Mouse (Mus musculus): Measurements from ENCODE around the gene Col9a2. TPM values are rescaled to one million over a fixed set of nuclear protein-coding genes. Genes with fewer than 3 reads are reported as not detected.

The Col9a2 gene
- polyA plus RNA-seq (2016; fragmentation: Nextera tagmentation; extraction: Ambion mirVana): 2.7 and 3.7 TPM in 2 replicates

DNA sequence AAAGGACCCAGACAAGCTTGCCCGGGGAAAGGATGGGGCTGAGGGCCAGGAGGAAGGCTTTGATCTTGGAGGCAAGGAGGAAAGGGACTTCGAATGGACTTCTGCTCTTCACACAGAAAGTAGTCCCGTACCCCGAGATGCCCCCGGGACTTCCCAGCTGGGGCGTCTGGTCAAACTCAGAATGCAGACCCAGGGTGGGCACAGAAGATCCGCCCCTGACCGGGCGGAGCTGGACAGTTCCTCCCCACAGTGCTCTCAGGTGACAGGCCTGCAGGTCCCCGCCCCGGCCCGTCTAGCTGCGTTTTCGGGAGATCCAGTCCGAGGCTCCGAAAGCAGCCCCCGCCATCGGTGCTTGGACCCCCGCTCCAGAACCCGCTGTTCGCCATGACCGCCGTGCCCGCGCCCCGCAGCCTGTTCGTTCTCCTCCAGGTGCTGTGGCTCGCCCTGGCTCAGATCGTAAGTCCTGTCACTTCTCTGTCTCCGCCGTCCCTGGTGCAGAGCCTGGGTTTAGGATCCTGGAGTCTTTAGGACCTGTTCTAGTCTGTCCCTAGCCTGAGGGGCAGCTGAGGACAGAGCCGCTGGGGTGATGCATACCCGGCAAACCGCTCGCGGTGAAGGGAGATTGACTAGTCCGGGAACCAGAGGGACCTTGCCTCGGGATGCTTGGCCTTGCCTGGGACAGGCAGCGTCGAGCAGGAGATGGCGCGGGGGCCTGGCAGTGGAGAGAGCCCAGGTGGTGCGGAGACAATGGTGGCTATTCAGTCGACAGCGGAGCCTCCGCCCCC lies at the start of gene Col9a2:
Col9a2 (plus strand) TSS at position 55 of the 785 bp plus-strand sequence.
- ATAC-seq: no peak
- Histone ChIP-seq H3K4me1 (0 out of 2 replicates have a peak, but pooled peaks cover 3% of the 10 kb centered on the region), H3K4me2 (peak within 1 kb of the TSS; percentile 60), H3K27ac (no peak within 1 kb of the TSS), H3K4me3 (peak within 1 kb of the TSS; percentile 40), H3K9ac (0 out of 2 replicates have a peak within 1 kb of the TSS, but pooled peaks have one; percentile 39), H3K36me3 (no peaks in the 10 kb centered on the region), H3K27me3 (replicated peaks) (peaks cover 47% of the 10 kb centered on the region), H3K9me3 (replicated peaks) (no peaks in the 10 kb centered on the region)
- 5% methylated on average over 46 of the region's 46 CpGs for WGBS (ENCODE audit: insufficient replicate concordance)

DNA sequence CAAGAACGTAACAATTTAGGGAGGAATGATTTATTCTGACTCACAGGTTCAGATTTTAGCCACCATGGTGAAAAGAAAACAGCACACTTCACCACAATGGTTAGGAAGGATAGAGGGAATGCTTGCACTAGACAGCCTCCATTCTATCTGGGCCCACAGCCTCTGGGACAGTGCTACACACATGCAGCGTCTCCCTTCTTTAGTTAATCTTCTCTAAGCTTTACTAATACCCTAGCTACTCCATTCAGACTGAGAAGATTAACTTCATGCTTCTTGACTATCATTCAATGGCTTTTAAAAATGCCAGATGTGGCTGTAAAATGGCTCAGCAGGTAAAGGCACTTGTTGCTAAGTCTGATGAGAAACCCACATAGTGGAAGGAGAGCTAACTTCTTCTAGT lies 46.9 kb upstream of the Col9a2 start:
- H3K4me3 ChIP-seq: no peak overlapping the region
- H3K36me3 ChIP-seq: peaks cover 28% of the 10 kb centered on the region
- 84% methylated on average over 2 of the region's 2 CpGs for WGBS (ENCODE audit: insufficient replicate concordance)
- no peak overlapping the region for H3K9ac ChIP-seq
- no peaks in the 10 kb centered on the region for H3K27me3 ChIP-seq (replicated peaks)
- H3K9me3 ChIP-seq (replicated peaks): peaks cover 9% of the 10 kb centered on the region; the same call in 1 of the 2 replicates
- peaks cover 36% of the 10 kb centered on the region for H3K4me1 ChIP-seq
- no peak overlapping the region for H3K4me2 ChIP-seq
- H3K27ac ChIP-seq: no peak overlapping the region
- ATAC-seq: no peak

GRCm38 (mm10) chr4:120993025-120993424 lies 46.2 kb upstream of the Col9a2 start:
- Histone ChIP-seq H3K9ac (no peak overlapping the region), H3K9me3 (replicated peaks) (peaks cover 9% of the 10 kb centered on the region; the same call in 1 of the 2 replicates), H3K36me3 (peaks cover 28% of the 10 kb centered on the region), H3K4me3 (no peak overlapping the region), H3K4me2 (no peak overlapping the region), H3K4me1 (peaks cover 37% of the 10 kb centered on the region), H3K27me3 (replicated peaks) (no peaks in the 10 kb centered on the region), H3K27ac (no peak overlapping the region)
- no peak for ATAC-seq
- WGBS (ENCODE audit: insufficient replicate concordance): 73% methylated on average over 1 of the region's 1 CpGs

GRCm38 (mm10) chr4:120995911-120996310 lies 43.3 kb upstream of the Col9a2 start:
- Histone ChIP-seq H3K27me3 (replicated peaks) (no peaks in the 10 kb centered on the region), H3K9ac (no peak overlapping the region), H3K4me2 (no peak overlapping the region), H3K9me3 (replicated peaks) (no peaks in the 10 kb centered on the region), H3K4me3 (no peak overlapping the region), H3K27ac (no peak overlapping the region), H3K36me3 (peaks cover 5% of the 10 kb centered on the region; the same call in 1 of the 2 replicates), H3K4me1 (peaks cover 57% of the 10 kb centered on the region)
- no peak for ATAC-seq
- 60% methylated on average over 1 of the region's 1 CpGs for WGBS (ENCODE audit: insufficient replicate concordance)

DNA sequence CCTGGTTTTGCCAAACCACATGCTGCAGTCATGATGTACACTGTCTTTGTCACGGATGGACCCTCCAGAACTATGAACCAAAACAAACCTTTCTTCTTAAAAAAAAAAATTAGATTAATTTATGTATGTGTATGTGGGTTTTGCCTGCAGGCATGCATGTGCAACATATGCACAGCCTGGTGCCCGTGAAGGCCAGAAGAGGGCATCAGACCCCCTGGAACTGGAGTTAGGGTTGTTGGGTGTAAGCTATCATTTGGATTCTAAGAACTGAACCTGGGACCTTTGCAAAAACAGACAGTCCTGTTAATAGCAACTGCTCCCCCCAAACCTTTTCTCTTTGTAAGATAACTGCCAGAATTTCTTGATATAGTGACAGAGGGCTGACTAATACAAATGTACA lies 38.1 kb upstream of the Col9a2 start:
- 72% methylated on average over 2 of the region's 2 CpGs for WGBS (ENCODE audit: insufficient replicate concordance)
- no peaks in the 10 kb centered on the region for H3K27me3 ChIP-seq (replicated peaks)
- no peak for ATAC-seq
- H3K27ac ChIP-seq: no peak overlapping the region
- H3K4me3 ChIP-seq: no peak overlapping the region
- H3K4me2 ChIP-seq: no peak overlapping the region
- 0 out of 2 replicates have a peak, but pooled peaks cover 5% of the 10 kb centered on the region for H3K36me3 ChIP-seq
- no peak overlapping the region for H3K9ac ChIP-seq
- peaks cover 90% of the 10 kb centered on the region for H3K4me1 ChIP-seq
- no peaks in the 10 kb centered on the region for H3K9me3 ChIP-seq (replicated peaks)

GRCm38 (mm10) chr4:121001659-121002058 lies 37.5 kb upstream of the Col9a2 start:
- peaks cover 90% of the 10 kb centered on the region for H3K4me1 ChIP-seq
- no peak overlapping the region for H3K27ac ChIP-seq
- WGBS (ENCODE audit: insufficient replicate concordance): 13% methylated on average over 1 of the region's 1 CpGs

GRCm38 (mm10) chr4:121002400-121003171 lies 36.6 kb upstream of the Col9a2 start:
- WGBS (ENCODE audit: insufficient replicate concordance): 32% methylated on average over 8 of the region's 8 CpGs
- no peak for ATAC-seq

More at GRCm38 (mm10) chr4:121001659-121002058, 37.5 kb upstream of the Col9a2 start:
- Histone ChIP-seq H3K9ac (no peak overlapping the region), H3K27me3 (replicated peaks) (no peaks in the 10 kb centered on the region), H3K4me3 (no peak overlapping the region), H3K4me2 (no peak overlapping the region), H3K36me3 (0 out of 2 replicates have a peak, but pooled peaks cover 5% of the 10 kb centered on the region), H3K9me3 (replicated peaks) (no peaks in the 10 kb centered on the region)
- no peak for ATAC-seq

DNA sequence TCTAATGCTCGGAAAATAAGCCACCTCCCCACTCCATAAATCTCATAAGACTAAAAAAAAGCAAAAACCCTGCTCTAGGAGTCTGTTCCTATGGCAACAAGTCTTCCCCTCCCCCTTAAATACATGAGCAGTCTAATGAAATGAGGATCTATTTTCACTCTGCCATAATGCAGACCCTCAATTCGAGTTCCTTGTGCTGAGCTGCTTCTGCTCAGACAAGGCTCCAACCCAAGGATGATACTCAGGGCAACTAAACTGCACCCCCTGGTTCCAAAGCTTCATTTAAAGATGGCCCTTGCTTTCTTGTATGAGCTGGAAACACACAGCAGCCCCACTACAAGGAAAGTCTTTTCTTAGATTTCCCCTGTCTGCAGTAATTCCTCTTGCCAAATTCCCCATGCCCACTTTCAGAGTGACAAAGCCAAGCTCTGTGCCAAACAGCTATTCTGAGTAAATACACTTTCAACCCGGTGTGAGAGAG lies 35.5 kb upstream of the Col9a2 start:
- Histone ChIP-seq H3K4me3 (no peak overlapping the region), H3K4me2 (0 out of 2 replicates have a peak overlapping the region, but pooled peaks have one; percentile 18), H3K27me3 (replicated peaks) (no peaks in the 10 kb centered on the region), H3K4me1 (peaks cover 95% of the 10 kb centered on the region), H3K9me3 (replicated peaks) (no peaks in the 10 kb centered on the region), H3K9ac (no peak overlapping the region), H3K27ac (peak overlapping the region; percentile 37; the same call in 1 of the 2 replicates), H3K36me3 (0 out of 2 replicates have a peak, but pooled peaks cover 5% of the 10 kb centered on the region)
- ATAC-seq: no peak
- 35% methylated on average over 3 of the region's 3 CpGs for WGBS (ENCODE audit: insufficient replicate concordance)

More at GRCm38 (mm10) chr4:121002400-121003171, 36.6 kb upstream of the Col9a2 start:
- Histone ChIP-seq H3K4me3 (no peak overlapping the region), H3K36me3 (0 out of 2 replicates have a peak, but pooled peaks cover 5% of the 10 kb centered on the region), H3K4me2 (no peak overlapping the region), H3K27ac (no peak overlapping the region), H3K9ac (no peak overlapping the region), H3K9me3 (replicated peaks) (no peaks in the 10 kb centered on the region), H3K4me1 (peaks cover 90% of the 10 kb centered on the region), H3K27me3 (replicated peaks) (no peaks in the 10 kb centered on the region)

GRCm38 (mm10) chr4:121004679-121005078 lies 34.5 kb upstream of the Col9a2 start:
- H3K27me3 ChIP-seq (replicated peaks): no peaks in the 10 kb centered on the region
- 0 out of 2 replicates have a peak, but pooled peaks have one; percentile 22 for ATAC-seq
- H3K9me3 ChIP-seq (replicated peaks): no peaks in the 10 kb centered on the region
- peak overlapping the region; percentile 71 for H3K27ac ChIP-seq
- no peak overlapping the region for H3K9ac ChIP-seq
- H3K4me2 ChIP-seq: peak overlapping the region; percentile 39
- H3K4me1 ChIP-seq: peaks cover 98% of the 10 kb centered on the region
- H3K36me3 ChIP-seq: 0 out of 2 replicates have a peak, but pooled peaks cover 5% of the 10 kb centered on the region
- no peak overlapping the region for H3K4me3 ChIP-seq
- WGBS (ENCODE audit: insufficient replicate concordance): 15% methylated on average over 4 of the region's 4 CpGs

GRCm38 (mm10) chr4:121007006-121007405 lies 32.2 kb upstream of the Col9a2 start:
- peaks cover 98% of the 10 kb centered on the region for H3K4me1 ChIP-seq
- no peaks in the 10 kb centered on the region for H3K36me3 ChIP-seq
- no peaks in the 10 kb centered on the region for H3K27me3 ChIP-seq (replicated peaks)
- no peaks in the 10 kb centered on the region for H3K9me3 ChIP-seq (replicated peaks)
- H3K4me2 ChIP-seq: peak overlapping the region; percentile 4; the same call in 1 of the 2 replicates
- ATAC-seq: peak; percentile 35; the same call in 1 of the 2 replicates
- peak overlapping the region; percentile 32; the same call in 1 of the 2 replicates for H3K27ac ChIP-seq
- no peak overlapping the region for H3K4me3 ChIP-seq
- H3K9ac ChIP-seq: no peak overlapping the region

DNA sequence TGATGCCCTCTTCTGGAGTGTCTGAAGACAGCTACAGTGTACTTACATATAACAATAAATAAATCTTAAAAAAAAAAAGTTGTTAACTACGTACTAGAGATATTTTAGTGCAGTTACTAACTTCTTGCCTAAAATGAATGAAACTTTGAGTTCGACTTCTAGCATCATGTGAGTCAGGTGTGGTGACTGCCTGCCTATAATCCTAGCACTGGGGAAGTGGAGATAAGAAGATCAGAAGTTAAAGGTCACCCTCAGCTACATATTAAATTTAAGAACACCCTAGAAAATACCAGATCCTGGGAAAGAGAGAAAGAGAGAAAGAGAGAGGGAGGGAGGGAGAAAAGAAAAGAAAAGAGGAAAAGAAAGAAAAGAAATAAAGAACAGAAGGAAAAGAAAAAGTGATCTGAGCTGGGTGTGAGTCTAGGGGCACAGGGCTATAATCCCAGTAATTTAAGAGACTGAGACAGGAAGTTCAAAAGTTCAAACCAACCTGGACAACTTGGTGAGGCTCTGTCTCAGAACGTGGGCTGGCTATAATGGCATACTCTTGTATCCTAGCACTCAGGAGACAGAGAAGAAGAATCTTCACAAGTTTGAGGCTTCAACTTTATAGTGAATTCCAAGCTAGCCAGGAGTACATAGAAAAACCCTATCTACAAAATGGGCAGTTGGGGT lies 31.0 kb upstream of the Col9a2 start:
- Histone ChIP-seq H3K36me3 (no peaks in the 10 kb centered on the region), H3K4me3 (no peak overlapping the region), H3K27me3 (replicated peaks) (no peaks in the 10 kb centered on the region), H3K27ac (0 out of 2 replicates have a peak overlapping the region, but pooled peaks have one; percentile 55), H3K4me1 (peaks cover 99% of the 10 kb centered on the region), H3K9me3 (replicated peaks) (no peaks in the 10 kb centered on the region), H3K4me2 (0 out of 2 replicates have a peak overlapping the region, but pooled peaks have one; percentile 7), H3K9ac (no peak overlapping the region; the same call in 1 of the 2 replicates)
- WGBS (ENCODE audit: insufficient replicate concordance): 45% methylated on average over 3 of the region's 3 CpGs
- no peak for ATAC-seq

All from liver, embryonic 12.5 days (tissue).